Mouse (Mus musculus) T-helper 17 cell (primary cell): ENCODE measurements around the gene Fancc.

ENCODE experiments used
- in situ Hi-C, 2 experiments: fragments of 300-600 bp; cut with MboI, MseI; formaldehyde crosslinking; loops; 1 replicate in 1 of 2; 2 replicates in 1 of 2; pipeline ENCODE4 v1.15.1; 2025; ENCODE audit warnings: high pct_unique_total_duplicates in 2 of 2

The Fancc gene

GRCm38 (mm10) chr13:63270191-63270590 lies 226.9 kb downstream of the Fancc start:
- in situ Hi-C loops: no loop called here

DNA sequence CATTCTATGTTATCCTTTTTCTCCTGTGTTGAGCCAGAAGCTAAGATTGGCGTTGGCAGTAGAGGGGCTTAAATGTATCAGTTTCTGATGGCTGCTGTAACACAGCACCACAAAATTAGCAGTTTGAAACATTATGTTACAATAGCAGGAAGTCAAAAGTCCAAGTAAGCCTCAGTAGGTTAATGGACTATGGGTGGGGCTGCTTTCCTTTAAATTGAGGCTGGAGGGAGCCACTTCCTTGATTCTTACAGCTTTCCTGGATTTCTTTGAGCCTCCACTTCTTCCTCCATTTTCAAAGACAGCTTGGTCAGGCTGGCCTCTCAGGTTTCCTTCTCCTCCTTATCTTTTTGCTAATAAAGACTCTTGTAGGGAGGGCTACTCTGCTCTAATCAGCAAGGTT lies 228.3 kb downstream of the Fancc start:
- in situ Hi-C loops: no loop called here

GRCm38 (mm10) chr13:63268371-63268770 lies 228.7 kb downstream of the Fancc start:
- in situ Hi-C loops: no loop called here

DNA sequence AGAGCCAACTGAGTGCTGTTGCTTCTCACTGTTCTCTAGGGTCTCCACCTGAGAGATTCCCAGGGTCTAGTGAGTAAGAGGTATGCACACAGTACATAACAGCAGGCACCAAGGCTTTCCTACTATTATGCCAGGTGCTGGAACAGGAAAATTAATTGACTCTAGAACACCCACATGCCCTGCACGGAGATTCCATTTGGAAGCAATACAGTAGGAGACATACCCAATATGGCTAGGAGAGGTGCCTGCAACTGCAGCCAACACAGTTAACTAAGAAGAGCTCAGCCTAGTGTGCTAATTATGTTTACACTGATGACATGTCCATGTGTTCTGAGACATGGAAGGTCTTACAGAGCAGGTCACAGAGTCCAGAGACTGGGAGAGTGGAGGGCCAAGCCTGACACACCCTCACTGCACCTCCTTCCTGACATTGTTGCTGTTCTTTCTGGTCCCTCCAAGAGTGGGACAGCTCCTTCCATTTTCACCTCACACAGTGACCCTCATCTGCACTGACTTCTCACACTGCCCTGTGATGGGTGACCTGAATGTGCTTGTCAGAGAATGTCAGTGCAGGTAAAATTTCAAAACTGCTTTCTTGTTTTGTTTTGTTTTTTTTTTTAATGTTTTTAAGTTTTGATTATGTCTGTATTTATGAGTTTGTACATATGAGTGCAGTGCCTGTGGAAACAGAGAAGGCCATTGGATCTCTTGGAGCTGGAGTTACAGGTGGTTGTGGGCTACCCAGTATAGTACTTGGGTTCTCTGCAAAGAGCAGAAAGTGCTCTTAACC lies 234.7 kb downstream of the Fancc start:
- in situ Hi-C loops: no loop called here

DNA sequence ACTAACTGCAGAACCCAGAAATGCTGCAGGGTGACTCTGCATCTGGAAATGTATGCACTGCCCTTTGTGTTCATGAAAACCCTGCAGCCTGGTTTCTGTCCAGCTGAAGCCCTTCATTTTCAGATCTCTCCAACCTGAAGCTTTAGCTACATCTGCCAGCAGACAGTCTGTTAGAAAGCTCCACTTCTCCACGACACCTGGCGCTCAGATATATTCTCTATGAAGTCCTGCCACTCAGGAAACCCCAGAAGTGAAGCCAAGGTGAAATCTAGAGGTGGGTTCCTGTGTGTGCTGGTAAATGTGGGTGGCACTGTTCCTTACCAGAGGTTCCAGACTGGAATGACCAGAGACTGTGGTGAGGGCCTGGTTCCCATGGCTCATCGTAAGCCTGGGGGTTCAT lies 235.4 kb downstream of the Fancc start:
- in situ Hi-C loops: no loop called here

GRCm38 (mm10) chr13:63260753-63261631 lies 236.1 kb downstream of the Fancc start:
- in situ Hi-C loops: no loop called here

DNA sequence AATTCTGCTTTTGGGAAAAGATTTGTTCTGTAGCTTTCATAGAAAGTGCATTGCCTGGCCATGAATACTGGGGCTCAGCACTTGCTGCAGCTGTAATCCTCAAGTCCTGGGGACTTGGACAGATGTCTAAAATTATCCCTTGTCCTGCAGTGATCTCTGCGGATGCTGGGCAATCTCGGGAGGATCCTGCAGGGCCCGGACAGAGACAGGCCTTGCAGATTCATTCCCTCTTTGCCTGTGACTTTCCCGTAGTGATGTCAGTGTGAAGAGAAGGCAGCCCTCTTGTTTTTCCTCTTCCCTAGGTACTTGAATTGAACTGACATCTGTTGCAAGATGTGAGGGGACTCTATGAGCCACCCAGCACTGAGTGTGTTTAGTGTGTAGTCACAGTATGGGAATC lies 236.9 kb downstream of the Fancc start:
- in situ Hi-C loops: no loop called here

DNA sequence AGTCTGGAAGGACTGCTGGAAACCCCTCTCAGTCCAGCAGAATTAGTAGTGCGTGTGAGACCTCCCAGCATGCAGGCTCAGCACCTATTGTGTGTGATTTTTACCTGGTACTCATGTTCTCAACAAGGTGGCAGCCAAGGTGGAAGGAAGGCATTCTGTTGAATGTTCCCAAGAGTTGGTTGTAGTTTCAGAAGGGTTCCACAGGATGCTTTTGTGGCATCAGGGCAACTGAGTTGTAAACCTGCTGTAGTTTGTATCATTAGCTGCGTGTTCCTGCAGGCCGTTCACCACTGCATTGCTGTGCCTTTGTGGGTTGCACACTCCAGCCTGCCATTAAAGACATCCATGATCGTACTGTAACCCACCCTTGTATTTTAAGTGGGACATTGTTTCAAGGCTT lies 238.4 kb downstream of the Fancc start:
- in situ Hi-C loops: no loop called here

- in situ Hi-C loops: no loop called here
These were observed 238.9 kb downstream of the Fancc start for GRCm38 (mm10) chr13:63258167-63258582.

- in situ Hi-C loops: no loop called here
These were observed 240.3 kb downstream of the Fancc start for GRCm38 (mm10) chr13:63256807-63257206.

- in situ Hi-C loops: no loop called here
These were observed 240.9 kb downstream of the Fancc start for GRCm38 (mm10) chr13:63256146-63256545.

DNA sequence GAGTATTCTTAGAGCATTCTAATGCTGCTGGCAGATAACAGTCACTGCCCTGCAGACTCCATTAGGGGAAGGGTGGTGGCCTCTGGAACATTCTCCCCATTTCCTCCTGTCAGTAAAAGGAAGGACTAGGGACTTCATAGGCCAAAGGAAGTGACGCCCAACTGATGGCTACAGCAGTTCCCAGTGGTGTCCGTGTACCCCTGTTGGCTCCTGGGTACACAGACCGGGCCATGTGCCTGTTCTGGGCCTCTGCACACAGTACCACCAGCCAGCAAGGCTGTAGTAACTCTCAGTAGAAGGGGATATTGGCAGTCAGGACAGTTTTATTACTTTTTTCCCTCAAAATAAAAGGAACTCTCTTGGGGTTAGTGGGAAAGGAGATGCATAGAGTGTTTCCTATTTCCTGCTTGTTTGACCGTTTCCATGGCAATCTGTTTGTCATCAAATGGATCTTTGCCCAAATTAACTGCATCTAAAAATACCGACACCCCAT lies 241.5 kb downstream of the Fancc start:
- in situ Hi-C loops: no loop called here

- in situ Hi-C loops: no loop called here
These were observed 243.0 kb downstream of the Fancc start for GRCm38 (mm10) chr13:63253886-63254636.

- in situ Hi-C loops: no loop called here
These were observed 243.9 kb downstream of the Fancc start for GRCm38 (mm10) chr13:63253147-63253546.

DNA sequence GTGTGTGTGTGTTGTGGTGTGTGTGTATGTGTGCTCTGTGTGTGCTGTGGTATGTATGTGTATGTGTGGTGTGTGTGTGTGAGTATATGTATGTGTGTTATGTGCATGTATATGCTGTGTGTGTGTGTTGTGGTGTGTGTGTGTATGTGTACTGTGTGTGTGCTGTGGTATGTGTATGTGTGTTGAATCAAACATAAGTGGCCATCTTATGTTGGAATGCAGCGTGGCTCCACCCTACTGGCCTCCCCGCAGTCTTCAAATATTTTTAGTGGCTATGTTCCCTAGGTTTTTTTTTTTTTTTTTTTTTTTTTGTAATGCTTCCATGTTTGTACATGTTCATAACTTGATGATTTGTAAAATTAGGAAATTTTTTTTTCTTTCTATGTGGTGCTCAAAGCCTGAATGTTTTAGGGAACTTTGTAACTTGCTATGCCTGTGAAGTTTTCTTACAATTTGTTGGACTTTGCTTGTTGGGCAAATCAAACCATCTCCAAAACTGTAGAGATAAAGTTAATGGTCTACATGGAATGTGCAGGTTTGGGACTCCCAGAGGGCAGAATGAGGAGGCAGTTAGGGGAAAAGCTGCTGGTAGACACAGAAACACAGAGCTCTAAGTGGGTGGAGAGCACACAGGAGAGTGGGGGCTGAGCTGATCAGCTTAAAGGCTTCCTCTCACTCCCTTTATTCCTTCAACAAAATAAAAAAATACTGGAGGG lies 244.6 kb downstream of the Fancc start:
- in situ Hi-C loops: no loop called here

- in situ Hi-C loops: no loop called here
These were observed 245.8 kb downstream of the Fancc start for GRCm38 (mm10) chr13:63251118-63251889.

DNA sequence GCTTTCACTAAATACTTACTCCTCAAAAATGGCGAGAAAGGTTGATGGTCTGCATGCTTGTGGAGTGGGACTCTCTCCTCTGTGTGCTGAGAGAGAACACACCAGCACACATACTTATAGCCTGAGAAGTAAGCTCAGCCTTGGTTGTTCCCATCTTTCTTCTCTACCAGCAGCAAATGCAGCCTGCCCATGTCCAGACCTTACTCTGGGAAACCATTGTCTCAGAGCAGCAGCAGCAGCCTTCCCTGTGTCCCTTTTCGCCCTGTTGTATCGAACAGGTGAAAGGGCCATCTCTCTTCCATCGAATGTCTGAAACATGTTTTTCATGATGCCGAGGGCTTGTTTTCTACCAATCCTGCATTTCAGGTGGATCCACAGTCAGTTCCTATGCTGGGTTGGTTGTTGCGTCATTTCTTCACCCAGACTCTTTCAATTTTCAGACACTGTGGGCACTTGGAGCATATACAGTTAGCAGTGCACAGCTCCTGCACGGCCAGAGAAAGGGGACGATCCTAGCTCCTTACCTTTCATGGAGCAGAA lies 246.6 kb downstream of the Fancc start:
- in situ Hi-C loops: no loop called here

DNA sequence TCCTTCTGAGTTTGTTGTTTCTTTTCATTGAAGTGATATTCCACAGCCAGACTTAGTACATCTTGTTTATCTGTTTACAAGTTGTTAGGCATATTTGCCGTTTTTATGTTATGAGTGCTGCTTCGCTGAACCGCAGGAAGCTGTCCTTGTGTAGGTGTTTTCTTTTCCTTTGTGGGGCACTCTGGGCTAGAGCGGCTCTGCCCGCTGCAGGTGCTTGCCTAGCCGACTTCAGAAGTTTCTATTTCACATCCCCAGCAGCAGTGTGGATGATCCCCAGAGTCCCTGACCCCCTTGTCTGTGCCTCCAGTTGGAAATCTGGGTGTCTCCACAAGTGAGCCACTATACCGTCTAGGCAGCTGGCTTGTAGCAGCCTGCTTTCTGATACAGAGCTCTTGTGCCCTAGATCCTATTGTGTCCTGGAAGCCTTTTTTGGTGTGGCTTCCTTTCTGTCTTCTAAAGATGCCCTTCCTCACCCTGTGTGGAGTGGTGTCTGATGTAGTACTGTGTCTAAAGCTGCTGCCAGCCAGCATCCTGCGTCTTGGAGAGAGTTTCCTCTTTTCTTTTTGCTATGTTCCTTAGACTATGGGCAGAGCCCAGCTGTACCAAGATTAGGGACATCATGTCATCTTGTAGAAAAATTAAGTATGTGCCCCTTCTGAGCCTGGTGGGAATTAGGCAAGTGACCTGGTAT lies 247.2 kb downstream of the Fancc start:
- in situ Hi-C loops: no loop called here

DNA sequence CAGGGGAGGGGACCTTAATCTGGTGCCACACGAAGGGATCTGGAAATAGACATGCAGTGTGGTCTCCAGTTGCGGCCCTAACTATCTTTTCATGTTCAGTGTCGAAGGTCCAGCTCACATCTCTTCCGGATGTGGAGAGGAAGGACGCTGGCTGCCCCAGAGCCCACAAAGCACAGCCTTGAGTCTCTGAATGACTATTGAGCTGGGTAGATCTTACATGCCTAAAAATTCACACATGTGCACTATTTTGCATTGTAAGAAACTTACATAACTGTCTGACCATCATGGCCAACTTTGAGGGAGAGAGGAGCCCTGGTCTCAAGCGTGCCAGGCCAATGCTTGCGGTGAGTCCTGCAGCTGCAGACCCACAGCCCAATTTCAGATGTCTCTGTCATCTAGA lies 247.9 kb downstream of the Fancc start:
- in situ Hi-C loops: no loop called here

DNA sequence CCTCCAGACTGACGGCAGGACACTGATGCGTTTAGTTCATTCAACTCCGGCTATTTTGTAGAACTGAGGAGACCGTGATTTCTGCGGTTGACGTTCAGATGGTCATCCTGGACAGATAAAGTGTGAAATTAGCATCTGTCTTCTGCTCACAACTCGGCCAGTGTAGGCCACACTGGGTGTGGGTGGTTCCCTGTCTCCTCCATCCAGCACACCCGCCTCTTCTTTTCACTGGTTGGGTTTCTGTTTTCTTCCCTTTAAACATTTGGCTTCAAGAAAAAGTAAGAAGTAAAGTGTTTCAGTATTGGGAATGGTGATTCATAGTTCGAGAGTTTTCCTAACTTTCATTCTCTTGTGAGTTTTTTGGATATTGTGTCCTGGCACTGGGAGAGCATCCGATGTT lies 248.8 kb downstream of the Fancc start:
- in situ Hi-C loops: no loop called here
